Mouse (Mus musculus) lung, adult 18-20 months (tissue): Measurements from ENCODE around the gene Prlr.

Experiments used
- DNase-seq, 2 experiments: peaks; one replicate each; pipeline ENCODE4 v3.0.0; 2022; ENCODE audit warnings: mixed read lengths in 2 of 2

Prlr gene

DNA sequence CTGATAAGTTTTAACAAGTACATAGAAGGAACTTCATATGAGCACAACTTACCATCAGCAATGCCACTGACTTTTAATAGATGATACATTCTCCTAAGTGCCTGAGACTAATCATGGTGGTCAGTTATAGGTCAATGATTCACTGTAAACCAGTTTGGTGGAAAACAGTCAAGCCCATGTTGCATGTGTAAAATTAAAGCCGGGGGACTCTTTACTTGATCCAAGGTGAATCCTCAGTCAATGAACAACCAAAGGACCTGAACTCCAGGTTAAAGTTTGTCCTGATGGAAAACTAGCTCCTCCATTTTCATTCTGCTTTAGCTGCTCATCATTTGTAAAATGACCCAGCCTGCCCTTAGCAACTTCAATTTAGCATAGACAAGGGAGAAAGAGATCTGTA, 155.5 kb downstream of the Prlr start:
- no peak for DNase-seq

GRCm38 (mm10) chr15:10338606-10339005, 161.6 kb downstream of the Prlr start:
- DNase-seq = peak; percentile 7 to 54

- no peak for DNase-seq
Measured at GRCm38 (mm10) chr15:10347044-10347443, 170.0 kb downstream of the Prlr start.

- DNase-seq = no peak
Measured at GRCm38 (mm10) chr15:10358039-10358948, 181.3 kb downstream of the Prlr start, which contains the start of gene Agxt2. TSS of gene Agxt2 (plus strand) at chr15:10358532.

DNA sequence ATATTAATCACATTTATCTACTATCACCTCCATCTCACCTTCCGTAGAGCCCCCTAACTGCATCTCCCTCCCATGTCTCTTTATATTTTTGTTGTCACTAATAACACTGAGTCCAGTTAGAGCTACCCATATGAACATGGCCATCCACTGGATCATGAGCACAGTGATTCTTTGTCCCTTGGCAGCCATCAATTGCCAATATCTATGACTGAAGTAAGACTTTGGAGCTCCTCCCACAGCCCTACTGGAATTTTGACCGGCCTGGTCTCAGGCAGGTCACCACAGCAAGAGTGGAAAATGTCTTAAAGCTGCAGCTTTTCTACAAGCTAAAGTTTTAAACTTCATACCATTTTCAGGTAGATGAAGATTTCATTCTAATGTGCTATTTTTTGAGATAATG, 189.3 kb downstream of the Prlr start:
- no peak for DNase-seq

- no peak for DNase-seq
Measured at GRCm38 (mm10) chr15:10375404-10375803, 198.4 kb downstream of the Prlr start.

GRCm38 (mm10) chr15:10378338-10378959, 201.4 kb downstream of the Prlr start:
- no peak for DNase-seq

DNA sequence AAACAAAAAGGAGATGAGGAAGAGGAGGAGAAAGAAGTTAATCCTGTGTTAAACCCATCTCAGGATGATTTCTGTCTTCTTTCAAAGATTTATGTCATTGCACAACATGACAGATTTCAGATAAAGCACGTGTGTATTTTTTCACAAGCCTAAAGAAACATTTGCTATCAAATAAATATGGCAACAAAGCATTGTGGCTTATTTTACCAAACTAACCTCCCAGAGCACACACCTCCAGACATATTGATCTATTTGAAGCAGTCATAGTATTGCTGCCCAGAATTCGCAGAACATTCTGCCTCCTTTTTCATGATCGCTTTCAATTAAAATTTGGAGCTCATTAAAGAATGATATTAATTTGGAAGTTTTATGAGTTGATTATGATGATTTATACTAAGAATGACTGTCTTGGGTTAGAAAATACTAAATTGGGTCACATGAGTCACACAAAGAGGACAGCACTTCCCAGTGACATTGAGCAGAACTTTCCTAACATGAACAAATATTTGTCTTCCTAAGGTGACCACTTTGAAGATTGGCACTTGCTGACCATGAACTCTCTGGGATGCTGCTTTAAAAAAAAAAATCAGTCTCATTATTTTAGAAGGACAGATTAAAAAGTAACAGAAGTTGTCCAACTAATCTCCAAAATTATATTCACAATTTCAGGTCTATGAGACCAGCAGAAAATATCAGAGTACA, 202.9 kb downstream of the Prlr start:
- DNase-seq = no peak

DNA sequence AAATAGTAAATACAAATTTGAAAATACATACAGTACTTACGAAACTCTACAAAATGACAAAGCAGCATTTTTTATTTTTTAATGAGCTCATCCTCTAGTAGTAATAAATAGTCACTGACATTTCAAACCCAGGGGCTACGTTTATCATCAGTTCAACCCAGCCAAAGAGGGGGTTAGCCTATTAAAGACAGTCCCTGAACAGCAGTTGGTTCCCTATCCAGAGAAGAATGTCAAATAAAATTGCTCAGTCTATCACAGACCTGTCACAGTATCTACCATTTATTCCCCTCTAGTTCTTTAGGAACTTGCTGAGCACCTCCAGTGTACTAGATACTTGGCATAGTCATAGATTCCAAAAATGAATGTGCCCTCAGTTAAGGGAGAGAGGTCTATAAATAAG, 210.2 kb downstream of the Prlr start:
- no peak for DNase-seq
